Mouse (Mus musculus) liver, postnatal 0 days (tissue): ENCODE results near the gene Tgif2.
A peak's percentile ranks its signal among the peaks of the same experiment; 100 is the strongest.

Experiments used
- CTCF ChIP-seq: sonication (generic); IDR thresholded peaks from 2 replicates; pipeline ENCODE4 v1.5.1; 2016; ENCODE audit warnings: antibody characterized with exemption, low read depth
- EP300 ChIP-seq: IDR thresholded peaks from 2 replicates; pipeline ENCODE4 v1.6.1; 2016; ENCODE audit warnings: antibody characterized with exemption, low read depth, mild to moderate bottlenecking

GRCm38 (mm10) chr2:156850505-156850904 lies 10.7 kb downstream of the Tgif2 start:
- TF ChIP-seq CTCF: no peak
- peak; percentile 87 for TF ChIP-seq EP300
